Mouse (Mus musculus): ENCODE measurements around the gene Lin28b. TPM values are rescaled to one million over a fixed set of nuclear protein-coding genes. Genes with fewer than 3 reads are reported as not detected.

The Lin28b gene
- total RNA-seq (2021): under 1 TPM; 0.42 to 0.73 TPM
- long read RNA-seq, experiment 1: 0 reads
- long read RNA-seq, experiment 2: 0 reads

GRCm38 (mm10) chr10:45485761-45486602 is at the start of gene Lin28b:
TSS of gene Lin28b (minus strand) at chr10:45486395.
- DNase-seq (ENCODE audit: low spot score in 2 of 2): peak in 1 of 2 experiments; percentile 17

GRCm38 (mm10) chr10:45511764-45512163 is 25.6 kb upstream of the Lin28b start:
- no peak for DNase-seq (ENCODE audit: low spot score in 2 of 2)

DNA sequence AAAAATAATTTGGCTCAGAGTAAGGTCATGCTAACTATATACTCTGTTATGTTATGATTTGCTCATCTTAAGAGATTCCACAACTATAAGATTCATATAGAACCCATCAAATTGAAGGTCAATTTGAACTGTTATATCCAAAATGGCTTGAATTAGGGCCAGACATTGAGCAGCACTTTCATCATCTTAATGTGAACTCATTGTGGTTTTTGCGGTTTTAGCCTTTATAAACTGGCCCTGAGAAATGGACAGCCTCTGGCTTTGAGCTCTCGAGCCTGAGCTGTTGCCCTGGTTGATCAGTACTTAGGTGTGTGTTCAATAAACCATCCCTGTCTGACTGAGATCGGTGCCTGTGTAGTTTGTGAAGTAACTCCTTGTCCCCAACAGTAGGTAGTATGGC is 24.5 kb upstream of the Lin28b start:
- no peak for DNase-seq (ENCODE audit: low spot score in 2 of 2)

- no peak for DNase-seq (ENCODE audit: low spot score in 2 of 2)
Observed at GRCm38 (mm10) chr10:45500259-45500658, 14.1 kb upstream of the Lin28b start.

DNA sequence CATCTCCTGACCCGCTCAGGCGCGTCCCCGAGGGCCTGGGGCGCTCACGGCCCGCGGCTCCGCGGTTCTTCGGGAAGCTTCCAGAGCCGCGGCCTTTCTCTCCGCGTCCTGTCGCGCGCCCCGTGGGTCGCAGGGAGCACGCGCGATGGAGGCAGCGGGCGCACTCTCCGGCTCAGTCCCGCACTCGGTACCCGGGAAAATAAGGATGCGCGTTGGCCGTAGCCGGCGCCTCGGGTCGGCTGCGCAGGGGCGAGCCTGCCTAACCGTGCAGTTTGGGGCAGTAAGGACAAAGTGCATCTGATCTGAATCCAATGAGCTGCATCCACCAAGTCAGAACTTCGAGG is 380 bp upstream of the Lin28b start:
- DNase-seq (ENCODE audit: low spot score in 2 of 2): no peak

- no peak for DNase-seq (ENCODE audit: low spot score in 2 of 2)
Observed at GRCm38 (mm10) chr10:45485226-45485760, 902 bp downstream of the Lin28b start.

- DNase-seq (ENCODE audit: low spot score in 2 of 2): no peak
Observed at GRCm38 (mm10) chr10:45483210-45483609, 3.0 kb downstream of the Lin28b start.

GRCm38 (mm10) chr10:45473663-45474333 is 12.4 kb downstream of the Lin28b start:
- no peak for DNase-seq (ENCODE audit: low spot score in 2 of 2)

DNA sequence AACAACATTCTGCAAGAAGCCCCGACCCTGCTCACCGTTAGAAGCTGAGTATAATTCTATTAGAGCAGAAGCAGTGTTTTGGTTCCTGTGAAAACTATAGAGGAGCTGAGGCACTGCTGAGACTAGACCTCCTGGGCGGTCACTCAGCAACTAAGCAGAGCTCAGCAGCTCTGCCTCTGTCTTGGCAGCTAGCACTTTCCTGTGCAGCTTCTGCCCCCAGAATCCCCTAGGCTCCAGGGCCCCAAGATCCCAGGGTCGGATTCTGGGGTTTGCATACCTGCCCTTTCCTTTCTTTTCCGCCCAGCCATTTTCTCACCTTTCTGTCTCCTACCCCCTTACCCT is 13.1 kb downstream of the Lin28b start:
- DNase-seq (ENCODE audit: low spot score in 2 of 2): no peak

DNA sequence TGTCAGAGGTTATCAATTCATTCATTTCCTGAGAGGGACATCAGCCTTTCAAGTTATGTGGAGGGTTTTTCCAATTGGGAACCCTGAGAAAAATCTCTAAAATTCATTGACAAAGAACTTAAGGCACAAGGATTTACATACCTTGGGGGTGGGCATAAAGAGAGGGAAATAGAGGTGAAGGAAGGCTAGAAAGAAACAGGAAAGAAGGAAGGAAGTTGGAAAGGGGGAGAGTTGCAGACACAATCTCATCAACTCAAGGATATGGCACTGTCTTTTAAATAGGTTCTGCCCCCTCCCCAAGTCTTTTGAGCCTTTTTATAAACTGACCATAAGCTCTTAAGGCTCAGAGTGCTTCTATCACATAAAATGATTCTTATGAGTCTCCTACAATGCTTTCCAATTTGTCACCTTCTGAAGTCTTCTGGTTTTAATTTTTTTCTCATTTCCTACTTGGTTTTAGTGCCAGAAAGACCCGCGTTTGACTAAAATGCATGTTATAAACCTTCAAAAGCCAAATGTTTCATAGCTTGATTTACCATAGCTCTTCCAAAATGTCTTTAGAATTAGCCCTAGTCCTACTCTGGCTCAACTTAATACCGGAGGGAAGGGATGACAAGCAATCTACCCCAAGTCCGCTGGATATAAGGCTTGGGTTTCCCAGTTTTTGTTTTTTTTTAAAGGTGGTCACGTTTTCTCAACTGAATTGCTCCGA is 13.6 kb downstream of the Lin28b start:
- no peak for DNase-seq (ENCODE audit: low spot score in 2 of 2)

DNA sequence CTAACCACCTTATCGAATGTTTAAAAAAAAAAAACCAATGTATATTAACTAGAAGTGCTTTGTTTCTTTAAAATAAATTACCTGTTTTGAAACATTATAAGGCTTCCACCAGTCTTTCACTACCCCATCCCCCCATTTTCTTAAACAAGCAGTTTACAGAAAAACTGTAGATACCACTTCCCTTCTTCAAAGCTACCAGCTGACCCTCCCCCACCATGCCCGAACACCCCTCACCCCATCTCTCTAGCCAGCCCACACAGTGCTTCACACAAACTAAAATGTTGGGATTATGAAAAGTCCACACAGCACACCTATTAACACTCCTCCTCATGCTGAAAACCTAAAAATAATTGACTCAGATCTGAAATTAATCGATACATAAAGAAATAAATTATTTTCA is 14.9 kb downstream of the Lin28b start:
- DNase-seq (ENCODE audit: low spot score in 2 of 2): no peak

DNA sequence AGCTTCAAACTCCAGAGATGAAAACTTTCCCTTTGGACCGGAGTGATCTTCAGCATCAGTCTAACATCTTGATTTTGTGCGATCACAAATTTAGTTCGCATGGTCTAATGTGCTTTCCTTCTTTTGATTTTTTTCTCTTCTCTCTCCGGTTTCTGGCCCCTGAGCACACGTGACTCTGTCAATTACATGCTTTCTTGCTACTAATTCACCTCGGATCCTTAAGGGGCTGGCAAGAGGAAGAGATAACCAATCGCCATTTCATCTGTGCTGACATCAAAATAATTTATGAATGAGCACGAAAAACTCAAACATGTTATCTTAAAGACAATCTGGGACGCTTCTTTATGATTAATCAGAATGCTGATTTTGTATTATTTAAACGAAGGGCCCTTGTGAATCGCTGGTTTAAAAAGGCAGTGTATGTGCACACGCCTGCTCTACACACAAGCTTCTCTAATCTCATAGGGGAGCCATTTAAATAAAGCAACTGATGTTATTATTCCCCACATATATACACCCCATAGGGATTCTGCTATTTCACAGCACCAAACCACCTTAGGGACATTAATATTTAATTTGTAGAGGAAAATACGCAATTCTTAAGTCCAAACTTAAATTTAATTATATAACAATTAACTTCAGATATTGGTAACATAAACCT is 16.0 kb downstream of the Lin28b start:
- DNase-seq (ENCODE audit: low spot score in 2 of 2): no peak

DNA sequence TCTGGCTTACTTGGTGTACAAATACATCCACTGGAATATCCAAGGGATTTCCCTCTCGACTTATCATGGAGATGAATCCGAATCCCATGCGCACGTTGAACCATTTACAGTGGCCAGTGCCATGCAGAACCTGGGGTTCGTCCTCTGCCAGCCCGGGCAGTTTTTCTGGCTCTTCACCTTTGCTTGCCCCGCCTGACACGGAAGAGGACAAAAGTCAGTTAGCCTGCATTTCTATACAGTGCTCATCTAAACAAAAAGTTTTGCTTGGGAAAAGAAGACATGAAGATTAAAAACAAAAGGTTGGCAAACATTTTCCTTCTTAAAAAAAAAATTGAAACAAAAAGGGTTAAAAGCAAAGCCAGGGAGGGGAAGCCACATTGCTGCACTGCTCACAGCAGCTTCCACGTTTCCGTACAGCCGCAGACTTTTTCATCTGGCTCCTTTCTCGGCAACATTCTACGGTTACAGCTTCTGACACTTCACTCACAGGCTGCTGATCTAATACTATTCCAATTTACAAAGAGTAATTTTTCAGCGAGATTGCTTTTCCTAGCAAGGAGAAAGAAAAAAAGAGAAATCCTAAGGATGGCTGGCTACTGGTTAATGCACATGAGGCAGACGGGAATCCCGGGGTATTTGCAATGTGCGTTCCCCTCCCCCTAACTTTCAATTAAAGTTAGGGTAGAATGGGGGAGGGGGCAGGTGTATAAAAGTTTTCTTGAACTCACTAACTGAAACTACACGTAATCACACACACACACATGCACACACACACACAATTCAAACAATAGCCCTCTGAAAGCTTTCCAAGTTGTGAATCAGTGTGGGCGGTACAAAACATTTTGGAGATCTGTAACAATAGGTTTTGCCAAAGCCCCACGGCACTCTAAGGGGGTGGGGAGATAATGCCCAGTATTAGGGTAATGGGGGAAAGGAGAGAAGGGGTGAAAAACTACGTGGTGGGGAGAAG is 16.9 kb downstream of the Lin28b start:
- no peak for DNase-seq (ENCODE audit: low spot score in 2 of 2)

DNA sequence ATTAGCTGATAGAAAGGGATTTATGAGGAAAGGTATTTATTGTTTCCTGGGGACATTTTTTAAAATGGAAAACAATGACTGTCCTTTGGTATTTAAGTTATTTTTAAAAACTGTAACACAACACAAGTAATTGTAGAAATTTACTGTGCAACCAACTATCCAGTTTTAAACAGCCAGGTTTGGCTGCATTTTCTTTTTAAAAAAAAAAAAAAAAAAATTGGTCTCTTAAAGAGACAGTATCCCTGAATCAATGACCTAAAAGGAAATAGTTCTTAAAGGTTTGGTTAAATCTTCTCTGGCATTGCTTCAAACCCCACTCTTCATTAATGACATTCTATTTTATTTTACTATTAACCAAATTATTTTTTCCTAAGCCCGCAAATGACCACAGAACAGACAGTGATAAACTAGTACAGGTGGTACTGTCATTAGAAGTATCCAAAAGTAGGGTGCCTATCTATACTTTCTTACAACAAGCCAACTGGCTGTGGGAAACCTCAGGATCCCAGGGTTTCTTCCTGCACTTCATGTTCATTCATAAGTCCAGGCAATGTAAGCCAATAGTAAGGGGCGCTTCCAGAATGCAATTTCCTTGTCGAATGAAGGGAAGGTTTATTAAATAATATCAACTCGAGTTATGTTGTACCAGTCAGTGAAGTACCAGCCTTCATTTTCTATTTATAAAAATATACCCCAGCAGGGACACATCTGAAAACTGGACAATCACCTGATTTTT is 17.8 kb downstream of the Lin28b start:
- DNase-seq (ENCODE audit: low spot score in 2 of 2): no peak

GRCm38 (mm10) chr10:45458637-45459036 is 27.6 kb downstream of the Lin28b start:
- DNase-seq (ENCODE audit: low spot score in 2 of 2): no peak

DNA sequence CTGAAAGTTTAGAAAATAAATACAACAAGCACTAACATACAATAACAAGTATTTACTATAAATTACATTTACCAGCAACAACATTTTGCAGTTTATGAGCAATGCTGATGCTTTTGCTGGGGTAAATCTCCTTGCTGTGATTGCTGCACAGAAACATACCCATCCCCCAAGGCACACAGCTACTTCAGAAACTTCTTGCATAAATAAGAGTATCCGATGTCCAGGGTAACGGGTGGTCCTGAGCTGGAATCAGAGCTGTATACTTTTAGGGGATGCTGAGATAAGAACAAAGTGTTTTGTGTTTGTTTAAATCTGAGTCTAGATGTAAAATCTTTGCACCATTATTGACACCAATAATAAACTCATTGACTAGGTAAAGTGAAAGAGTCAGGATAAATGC is 28.1 kb downstream of the Lin28b start:
- no peak for DNase-seq (ENCODE audit: low spot score in 2 of 2)

GRCm38 (mm10) chr10:45446625-45447024 is 39.6 kb downstream of the Lin28b start:
- no peak for DNase-seq (ENCODE audit: low spot score in 2 of 2)

- no peak for DNase-seq (ENCODE audit: low spot score in 2 of 2)
Observed at GRCm38 (mm10) chr10:45446215-45446614, 40.0 kb downstream of the Lin28b start.

- DNase-seq (ENCODE audit: low spot score in 2 of 2): no peak
Observed at GRCm38 (mm10) chr10:45422372-45422771, 63.8 kb downstream of the Lin28b start.

Measured in adrenal gland, postnatal 4 days (tissue).